Mouse (Mus musculus): ENCODE measurements at regions not wholly inside any gene's neighbourhood (a gene's known extent, or its start where the extent isn't known, plus 50 kb on each side); places are given as distances from the start of the nearest gene placed in this dataset.

- in situ Hi-C loops (cut with MboI, MseI) = no loop called here
Observed at GRCm38 (mm10) chr3:101694311-101694710, 89.8 kb upstream of the Atp1a1 start.

GRCm38 (mm10) chr3:101691937-101692604 lies 87.6 kb upstream of the Atp1a1 start:
- in situ Hi-C loops (cut with MboI, MseI) = no loop called here

DNA sequence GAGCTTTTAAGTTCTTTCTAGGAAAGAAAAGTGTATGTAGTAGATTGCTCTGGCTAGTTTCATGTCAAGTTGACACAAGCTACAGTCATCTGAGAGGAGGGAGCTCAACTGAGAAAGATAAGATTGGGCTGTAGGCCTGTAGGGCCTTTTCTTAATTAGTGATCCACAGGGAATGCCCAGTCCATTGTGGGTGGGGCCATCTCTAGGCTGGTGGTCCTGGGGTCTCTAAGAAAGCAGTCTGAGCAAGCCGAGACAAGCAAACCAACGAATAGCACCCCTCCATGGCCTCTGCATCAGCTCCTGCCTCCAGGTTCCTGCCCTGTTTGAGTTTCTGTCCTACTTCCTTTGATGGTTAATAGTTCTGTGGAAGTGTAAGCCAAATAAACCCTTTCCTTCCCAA lies 86.3 kb upstream of the Atp1a1 start:
- in situ Hi-C loops (cut with MboI, MseI) = no loop called here

DNA sequence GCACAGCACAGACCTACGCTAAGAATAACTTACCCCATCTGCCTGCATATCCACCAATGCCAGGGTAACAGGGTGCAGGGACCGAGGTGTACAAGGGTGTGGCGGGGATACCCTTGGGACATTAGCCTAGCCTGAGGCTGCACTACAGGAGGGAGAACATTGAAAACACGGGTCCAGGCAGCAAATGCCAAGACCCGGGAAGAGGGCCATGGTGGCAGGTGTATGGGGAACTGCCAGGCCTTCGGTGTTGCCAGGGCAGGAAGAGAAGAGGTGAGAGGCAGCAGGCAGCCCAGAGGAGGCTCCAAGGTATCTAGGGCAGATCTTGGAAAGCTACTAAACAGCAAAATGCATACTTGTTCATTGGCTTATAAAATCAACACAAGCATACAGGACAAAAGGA lies 85.7 kb upstream of the Atp1a1 start:
- in situ Hi-C loops (cut with MboI, MseI) = no loop called here

GRCm38 (mm10) chr3:101685203-101685602 lies 80.7 kb upstream of the Atp1a1 start:
- in situ Hi-C loops (cut with MboI, MseI) = no loop called here

DNA sequence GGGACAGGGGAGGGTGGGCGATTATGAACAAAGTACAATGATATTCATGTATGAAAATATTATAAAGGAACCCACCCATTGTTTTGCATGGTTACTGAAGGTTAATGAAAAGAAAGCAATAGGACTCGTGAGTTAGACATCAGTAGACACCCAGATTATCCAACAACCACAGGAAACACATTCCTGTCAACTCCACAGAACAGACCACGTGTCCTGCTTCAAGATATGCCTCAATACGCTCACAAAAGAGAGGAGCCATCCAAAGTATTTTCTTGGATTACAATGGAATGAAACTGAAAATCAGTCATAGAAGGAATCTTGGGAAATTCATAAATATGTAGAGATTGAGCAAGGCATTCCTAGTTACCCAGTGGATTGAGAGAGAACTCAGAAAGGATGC lies 68.5 kb upstream of the Atp1a1 start:
- in situ Hi-C loops (cut with MboI, MseI) = no loop called here

DNA sequence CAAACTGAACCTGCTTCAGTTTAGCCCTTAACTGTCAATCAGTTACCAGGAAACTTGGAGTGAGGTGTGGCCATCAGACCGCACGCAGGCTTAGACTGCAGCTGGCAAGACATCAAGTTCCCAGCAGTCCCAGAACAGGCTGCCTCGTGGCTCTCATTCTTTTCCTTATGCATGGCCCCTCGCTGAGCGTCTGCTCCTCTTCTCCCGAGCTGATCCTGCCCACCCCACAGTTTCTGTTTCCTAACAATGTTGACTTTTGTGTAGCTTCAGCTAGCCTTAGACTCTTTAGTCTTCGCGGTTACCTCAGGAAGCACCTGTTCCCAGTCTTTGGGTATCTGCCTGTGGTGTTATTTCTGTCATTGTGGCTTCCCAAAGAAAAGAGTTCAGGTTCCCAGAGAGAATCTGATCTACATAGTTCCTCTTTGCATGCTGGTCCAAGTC lies 66.1 kb upstream of the Atp1a1 start:
- in situ Hi-C loops (cut with MboI, MseI) = no loop called here

DNA sequence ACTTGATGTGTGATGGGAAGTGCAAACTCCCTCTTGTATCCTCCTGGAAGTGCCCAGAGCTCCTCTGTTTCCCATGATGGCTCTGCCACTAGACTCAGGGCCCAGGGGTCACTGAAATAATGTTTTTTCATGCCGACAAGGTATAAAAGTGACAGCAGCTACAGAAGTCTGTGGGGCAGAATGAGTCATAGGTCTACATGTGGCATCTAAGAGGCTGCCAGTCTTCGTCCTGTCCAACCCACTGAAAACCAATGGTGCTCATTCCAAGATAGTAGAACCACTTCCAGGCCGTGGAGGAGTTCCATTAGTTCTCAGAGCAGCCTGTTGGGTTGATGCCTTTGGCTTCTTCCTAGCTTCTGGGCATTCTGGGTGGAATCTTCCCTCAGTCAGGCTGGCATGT lies 65.3 kb upstream of the Atp1a1 start:
- in situ Hi-C loops (cut with MboI, MseI) = no loop called here

DNA sequence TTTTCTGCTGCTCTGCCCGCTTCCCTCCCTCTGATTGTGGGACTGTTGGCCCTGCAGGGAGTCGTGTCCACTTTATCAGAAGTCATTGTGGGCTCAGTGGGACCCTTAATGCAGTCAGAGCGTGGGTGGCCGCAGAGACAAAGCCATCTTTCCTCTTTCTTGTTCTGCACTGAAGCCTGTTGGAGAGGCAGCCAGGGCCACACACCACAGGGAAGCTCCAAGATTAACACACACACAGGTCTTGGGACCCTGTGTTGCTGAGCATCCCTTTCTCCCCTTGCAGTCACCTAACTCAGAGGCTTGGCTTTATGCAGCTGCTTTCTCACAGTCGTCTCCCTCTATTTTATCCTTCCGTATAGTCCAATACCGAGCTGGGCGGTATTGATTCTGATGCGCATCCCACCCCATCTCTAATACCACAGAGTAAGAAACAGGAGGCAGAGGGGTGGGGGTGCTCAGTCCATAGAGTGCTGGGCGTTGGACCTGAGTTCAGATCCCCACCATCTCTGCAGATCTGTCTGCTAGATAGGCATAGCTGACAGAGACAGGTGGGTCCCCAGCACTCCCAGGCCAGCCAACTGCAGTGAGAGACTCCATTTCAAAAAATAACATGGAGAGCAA lies 63.4 kb upstream of the Atp1a1 start:
- in situ Hi-C loops (cut with MboI, MseI) = no loop called here

- in situ Hi-C loops (cut with MboI, MseI) = no loop called here
Observed at GRCm38 (mm10) chr3:101667186-101667585, 62.7 kb upstream of the Atp1a1 start.

DNA sequence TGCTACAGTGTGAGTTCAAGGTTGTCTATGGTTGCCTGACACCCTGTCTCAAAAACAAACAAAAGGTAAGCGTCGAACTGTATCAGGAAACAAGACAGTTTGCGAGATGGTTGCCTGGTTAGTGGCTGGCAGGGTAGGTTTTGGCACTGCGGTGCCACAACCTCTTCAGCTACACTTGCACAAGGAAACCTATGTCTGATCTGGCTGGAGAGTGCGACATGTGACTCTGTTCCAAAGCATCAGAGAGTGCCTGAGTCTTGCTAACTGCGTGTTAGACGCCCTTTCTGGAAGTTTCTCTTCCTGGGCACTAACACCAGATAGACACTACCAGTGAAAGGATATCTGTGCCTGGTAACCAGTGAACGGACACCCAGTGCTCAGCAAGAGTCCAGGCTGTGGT lies 62.1 kb upstream of the Atp1a1 start:
- in situ Hi-C loops (cut with MboI, MseI) = no loop called here

- in situ Hi-C loops (cut with MboI, MseI) = no loop called here
Observed at GRCm38 (mm10) chr3:101661184-101661992, 56.9 kb upstream of the Atp1a1 start.

DNA sequence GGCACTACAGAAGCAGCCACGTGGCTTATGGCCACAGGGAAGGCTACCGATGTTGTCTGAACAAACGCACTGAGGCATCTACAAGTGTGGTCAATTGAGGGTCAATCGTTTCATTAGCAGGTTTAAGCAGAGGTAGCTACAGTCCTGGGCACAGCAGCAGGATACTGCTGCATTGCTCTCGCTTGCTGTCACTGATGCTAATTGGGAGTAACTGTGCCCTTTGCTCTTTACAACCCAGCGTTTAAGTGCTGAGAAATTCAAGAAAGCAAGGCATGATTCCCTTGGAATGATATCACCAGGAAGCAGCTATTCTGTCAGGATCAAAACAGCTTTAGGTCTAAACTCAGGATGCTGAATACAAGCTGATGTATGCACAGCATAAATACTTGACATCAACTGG lies 56.2 kb upstream of the Atp1a1 start:
- in situ Hi-C loops (cut with MboI, MseI) = no loop called here

DNA sequence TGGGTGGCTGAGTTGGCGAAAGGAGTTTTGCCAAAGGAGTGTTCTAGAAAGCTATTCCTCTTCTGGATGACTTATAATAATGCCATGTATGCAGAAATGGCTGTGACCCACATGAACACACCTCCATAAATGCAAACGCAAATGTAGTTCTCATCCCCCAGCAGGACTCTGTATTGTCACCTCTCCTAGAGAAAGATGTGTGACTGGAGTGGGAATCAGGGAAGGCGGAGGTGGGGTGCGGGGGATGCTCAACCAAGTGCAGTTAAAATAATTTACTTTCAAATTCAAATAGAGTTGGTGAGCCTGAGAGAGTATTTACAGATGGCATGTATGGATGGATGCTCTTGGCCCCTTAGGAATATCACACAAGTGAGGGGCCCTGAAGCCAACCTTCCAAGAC lies 55.7 kb upstream of the Atp1a1 start:
- in situ Hi-C loops (cut with MboI, MseI) = no loop called here

DNA sequence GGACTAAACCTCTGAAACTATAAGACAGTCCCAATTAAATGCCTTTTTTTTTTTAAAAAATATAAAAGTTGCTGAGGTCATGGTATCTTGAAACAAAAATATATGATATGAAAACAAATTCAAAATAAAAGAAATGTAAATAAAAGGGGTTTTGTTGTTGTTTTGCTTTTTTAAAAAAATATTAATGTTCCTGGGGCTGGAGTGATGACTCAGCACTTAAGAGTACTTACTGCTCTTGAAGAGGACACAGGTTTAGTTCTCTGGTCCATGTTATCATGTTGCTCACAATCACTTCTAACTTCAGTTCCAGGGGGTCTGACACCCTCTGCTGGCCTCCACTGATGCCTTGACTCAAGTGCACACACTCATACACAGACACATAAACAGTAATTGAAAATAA lies 53.5 kb upstream of the Atp1a1 start:
- in situ Hi-C loops (cut with MboI, MseI) = no loop called here

GRCm38 (mm10) chr3:101654720-101655119 lies 50.2 kb upstream of the Atp1a1 start:
- in situ Hi-C loops (cut with MboI, MseI) = no loop called here
